Mouse (Mus musculus): ENCODE measurements around the gene Rasgrf2.
A peak's percentile ranks its signal among the peaks of the same experiment; 100 is the strongest.

The Rasgrf2 gene

GRCm38 (mm10) chr13:91940113-91940512, 191.3 kb downstream of the Rasgrf2 start:
- DNase-seq (ENCODE audit: low read depth), result no peak

- no peak for DNase-seq (ENCODE audit: low read depth)
Observed at GRCm38 (mm10) chr13:91938826-91939225, 192.6 kb downstream of the Rasgrf2 start.

GRCm38 (mm10) chr13:91937232-91937631, 194.2 kb downstream of the Rasgrf2 start:
- DNase-seq (ENCODE audit: low read depth), result no peak

- no peak for DNase-seq (ENCODE audit: low read depth)
Observed at GRCm38 (mm10) chr13:91932122-91932521, 199.3 kb downstream of the Rasgrf2 start.

GRCm38 (mm10) chr13:91929943-91930726, 201.3 kb downstream of the Rasgrf2 start:
- DNase-seq (ENCODE audit: low read depth), result no peak

- DNase-seq (ENCODE audit: low read depth), result no peak
Observed at GRCm38 (mm10) chr13:91928605-91929389, 202.7 kb downstream of the Rasgrf2 start.

GRCm38 (mm10) chr13:91921010-91921409, 210.4 kb downstream of the Rasgrf2 start:
- no peak for DNase-seq (ENCODE audit: low read depth)

GRCm38 (mm10) chr13:91918764-91919163, 212.7 kb downstream of the Rasgrf2 start:
- no peak for DNase-seq (ENCODE audit: low read depth)

- no peak for DNase-seq (ENCODE audit: low read depth)
Observed at GRCm38 (mm10) chr13:91917835-91918234, 213.6 kb downstream of the Rasgrf2 start.

GRCm38 (mm10) chr13:91916308-91916707, 215.1 kb downstream of the Rasgrf2 start:
- no peak for DNase-seq (ENCODE audit: low read depth)

- no peak for DNase-seq (ENCODE audit: low read depth)
Observed at GRCm38 (mm10) chr13:91915582-91916239, 215.7 kb downstream of the Rasgrf2 start.

GRCm38 (mm10) chr13:91915192-91915581, 216.3 kb downstream of the Rasgrf2 start:
- DNase-seq (ENCODE audit: low read depth), result no peak

- no peak for DNase-seq (ENCODE audit: low read depth)
Observed at GRCm38 (mm10) chr13:91911652-91912051, 219.8 kb downstream of the Rasgrf2 start.

- DNase-seq (ENCODE audit: low read depth), result no peak
Observed at GRCm38 (mm10) chr13:91911211-91911610, 220.2 kb downstream of the Rasgrf2 start.

- DNase-seq (ENCODE audit: low read depth), result peak; percentile 43
Observed at GRCm38 (mm10) chr13:91908202-91908980, 223.1 kb downstream of the Rasgrf2 start.

GRCm38 (mm10) chr13:91906338-91906737, 225.1 kb downstream of the Rasgrf2 start:
- DNase-seq (ENCODE audit: low read depth), result no peak

GRCm38 (mm10) chr13:91896476-91896875, 235.0 kb downstream of the Rasgrf2 start:
- no peak for DNase-seq (ENCODE audit: low read depth)

- DNase-seq (ENCODE audit: low read depth), result no peak
Observed at GRCm38 (mm10) chr13:91893132-91893531, 238.3 kb downstream of the Rasgrf2 start.

GRCm38 (mm10) chr13:91890031-91890619, 241.3 kb downstream of the Rasgrf2 start:
- no peak for DNase-seq (ENCODE audit: low read depth)

GRCm38 (mm10) chr13:91884714-91885386, 246.6 kb downstream of the Rasgrf2 start:
- no peak for DNase-seq (ENCODE audit: low read depth)
